Mouse (Mus musculus) kidney, postnatal 14 days (tissue): Measurements from ENCODE around the gene Psmb8.
"Not testable (repeated sequence)": the region's sequence is repeated elsewhere in the genome, so short reads cannot be mapped to it uniquely, and the experiment has no call there.

ENCODE experiments used
- DNase-seq: peaks from one replicate; pipeline ENCODE4 v3.0.0; 2022; ENCODE audit warnings: mixed read lengths

Gene Psmb8

GRCm38 (mm10) chr17:34217216-34217928, 19.9 kb downstream of the Psmb8 start:
- no peak for DNase-seq

GRCm38 (mm10) chr17:34217986-34218385, 20.5 kb downstream of the Psmb8 start:
- DNase-seq: no peak

- peak; percentile 83 for DNase-seq
Observed at GRCm38 (mm10) chr17:34218675-34219074, 21.2 kb downstream of the Psmb8 start.

GRCm38 (mm10) chr17:34219096-34219495, 21.6 kb downstream of the Psmb8 start:
- DNase-seq: peak; percentile 59

- DNase-seq: not testable (repeated sequence)
Observed at GRCm38 (mm10) chr17:34219801-34220200, 22.3 kb downstream of the Psmb8 start.

GRCm38 (mm10) chr17:34220401-34220800, 22.9 kb downstream of the Psmb8 start:
- not testable (repeated sequence) for DNase-seq

- DNase-seq: no peak
Observed at GRCm38 (mm10) chr17:34224816-34225215, 27.3 kb downstream of the Psmb8 start.

- DNase-seq: no peak
Observed at GRCm38 (mm10) chr17:34225426-34225825, 27.9 kb downstream of the Psmb8 start.

- not testable (repeated sequence) for DNase-seq
Observed at GRCm38 (mm10) chr17:34225911-34226310, 28.4 kb downstream of the Psmb8 start.

- DNase-seq: not testable (repeated sequence)
Observed at GRCm38 (mm10) chr17:34230971-34231370, 33.5 kb downstream of the Psmb8 start.

GRCm38 (mm10) chr17:34232021-34232420, 34.5 kb downstream of the Psmb8 start:
- not testable (repeated sequence) for DNase-seq

GRCm38 (mm10) chr17:34234926-34235325, 37.4 kb downstream of the Psmb8 start:
- peak; percentile 81 for DNase-seq

GRCm38 (mm10) chr17:34236691-34237090, 39.2 kb downstream of the Psmb8 start:
- no peak for DNase-seq

GRCm38 (mm10) chr17:34237741-34238140, 40.2 kb downstream of the Psmb8 start:
- DNase-seq: no peak

GRCm38 (mm10) chr17:34238706-34239105, 41.2 kb downstream of the Psmb8 start, which contains the start of gene H2-Ob:
TSS of gene H2-Ob (plus strand) at chr17:34238903.
- peak; percentile 73 for DNase-seq

GRCm38 (mm10) chr17:34239601-34240041, 42.1 kb downstream of the Psmb8 start:
- DNase-seq: no peak

- DNase-seq: no peak
Observed at GRCm38 (mm10) chr17:34240366-34240765, 42.8 kb downstream of the Psmb8 start.

GRCm38 (mm10) chr17:34240916-34241315, 43.4 kb downstream of the Psmb8 start:
- DNase-seq: no peak

GRCm38 (mm10) chr17:34244656-34245055, 47.1 kb downstream of the Psmb8 start:
- DNase-seq: no peak

- no peak for DNase-seq
Observed at GRCm38 (mm10) chr17:34247047-34247446, 49.5 kb downstream of the Psmb8 start.

- no peak for DNase-seq
Observed at GRCm38 (mm10) chr17:34248764-34249163, 51.2 kb downstream of the Psmb8 start.

GRCm38 (mm10) chr17:34249361-34249760, 51.8 kb downstream of the Psmb8 start:
- DNase-seq: no peak

- DNase-seq: peak; percentile 60
Observed at GRCm38 (mm10) chr17:34249878-34250277, 52.4 kb downstream of the Psmb8 start.
